Mouse (Mus musculus): ENCODE results near the gene Ccp110.

Gene Ccp110

GRCm38 (mm10) chr7:118769208-118769607, 56.9 kb downstream of the Ccp110 start:
- no peak for DNase-seq (ENCODE audit: low read depth, low spot score)

- no peak for DNase-seq (ENCODE audit: low read depth, low spot score)
These were observed 57.3 kb downstream of the Ccp110 start for GRCm38 (mm10) chr7:118769655-118770054.

DNA sequence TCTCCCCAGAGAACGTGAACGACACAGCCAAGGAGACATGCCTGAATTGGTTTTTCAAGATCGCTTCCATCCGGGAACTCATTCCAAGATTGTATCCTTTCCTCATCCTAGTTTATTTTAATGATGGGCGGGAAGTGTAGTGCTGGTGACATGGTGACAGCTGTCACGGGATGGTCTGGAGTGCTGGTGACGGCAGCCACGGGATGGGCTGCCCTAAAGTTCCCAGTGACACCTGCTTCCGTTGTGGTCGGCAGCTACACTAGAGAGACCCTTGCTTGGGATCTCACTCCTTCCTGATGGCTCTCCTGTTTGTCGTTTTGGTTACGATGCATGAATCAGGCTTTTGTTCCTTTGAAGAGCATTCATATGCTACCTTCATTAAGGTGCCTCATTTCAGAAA, 60.7 kb downstream of the Ccp110 start:
- no peak for DNase-seq (ENCODE audit: low read depth, low spot score)

- no peak for DNase-seq (ENCODE audit: low read depth, low spot score)
These were observed 63.6 kb downstream of the Ccp110 start for GRCm38 (mm10) chr7:118775991-118776390.

DNA sequence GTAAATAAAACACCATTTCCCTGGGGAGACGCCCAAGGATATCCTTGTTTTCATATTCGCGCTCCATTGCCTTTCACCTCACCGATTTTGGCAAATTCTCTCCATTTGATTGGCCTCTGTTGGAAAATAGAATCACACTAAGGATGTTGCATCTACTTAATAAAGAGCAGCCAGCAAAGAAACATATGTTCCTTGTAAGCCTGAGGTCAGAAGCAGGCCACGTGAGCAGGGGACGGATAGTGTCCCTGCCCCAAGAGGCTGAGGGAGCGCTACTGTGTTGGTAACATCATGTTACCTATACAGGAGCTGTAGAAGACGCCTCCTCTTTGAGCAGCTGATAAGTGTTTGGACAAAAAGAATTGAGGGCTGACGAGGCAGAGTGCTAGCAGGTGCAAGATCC, 64.1 kb downstream of the Ccp110 start:
- DNase-seq (ENCODE audit: low read depth, low spot score), result no peak

- no peak for DNase-seq (ENCODE audit: low read depth, low spot score)
These were observed 65.4 kb downstream of the Ccp110 start for GRCm38 (mm10) chr7:118777598-118778394.

DNA sequence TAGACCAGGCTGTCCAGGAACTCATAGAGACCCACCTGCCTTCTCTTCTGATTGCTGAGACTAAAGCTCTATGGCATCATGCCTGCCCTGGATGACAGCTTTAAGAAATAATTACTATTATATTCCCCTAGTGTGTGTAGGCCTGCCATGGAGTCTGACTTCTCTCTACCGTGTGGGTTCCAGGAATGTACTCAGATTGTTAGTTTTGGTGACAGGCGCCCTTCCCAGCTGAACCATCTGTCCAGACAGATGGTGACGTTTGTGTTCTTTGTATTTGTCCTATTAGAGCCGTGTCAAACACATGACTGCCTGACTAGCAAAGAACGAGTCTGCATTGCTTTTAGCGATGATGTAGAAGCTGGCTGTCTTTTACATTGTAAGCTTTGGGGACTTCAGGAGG, 66.2 kb downstream of the Ccp110 start:
- no peak for DNase-seq (ENCODE audit: low read depth, low spot score)

DNA sequence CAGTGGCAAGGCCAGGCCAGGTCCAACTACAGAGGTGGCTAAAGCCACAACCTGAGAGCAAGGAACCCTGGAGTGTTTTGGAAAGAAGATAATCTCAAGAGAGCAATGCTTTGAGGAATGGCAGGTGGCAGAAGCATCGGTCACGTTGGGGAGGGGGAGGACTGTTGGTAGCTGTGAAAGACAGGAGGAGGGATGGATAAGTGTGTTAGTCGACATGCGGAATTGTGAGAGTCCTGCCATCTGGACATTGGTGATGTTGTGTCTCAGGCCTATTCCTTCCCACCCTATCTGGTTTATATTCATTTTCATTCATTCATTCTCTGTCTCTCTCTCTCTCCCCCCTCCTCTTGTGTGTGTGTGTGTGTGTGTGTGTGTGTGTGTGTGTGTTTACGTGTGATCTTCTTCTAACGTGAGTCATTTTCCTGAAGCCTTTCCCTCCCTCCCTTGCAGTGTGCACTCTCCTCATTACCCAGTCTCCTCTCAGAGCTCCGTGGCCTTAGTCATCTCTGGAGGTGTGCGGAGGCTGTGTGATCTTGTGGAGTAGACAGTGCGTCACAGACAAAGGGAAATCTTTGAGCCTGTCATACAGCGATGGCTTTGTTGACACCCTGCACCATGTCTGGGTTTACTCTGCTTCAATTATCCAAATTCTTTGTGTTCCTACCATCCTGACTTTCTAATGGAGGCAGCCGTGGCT, 71.1 kb downstream of the Ccp110 start:
- DNase-seq (ENCODE audit: low read depth, low spot score), result no peak

DNA sequence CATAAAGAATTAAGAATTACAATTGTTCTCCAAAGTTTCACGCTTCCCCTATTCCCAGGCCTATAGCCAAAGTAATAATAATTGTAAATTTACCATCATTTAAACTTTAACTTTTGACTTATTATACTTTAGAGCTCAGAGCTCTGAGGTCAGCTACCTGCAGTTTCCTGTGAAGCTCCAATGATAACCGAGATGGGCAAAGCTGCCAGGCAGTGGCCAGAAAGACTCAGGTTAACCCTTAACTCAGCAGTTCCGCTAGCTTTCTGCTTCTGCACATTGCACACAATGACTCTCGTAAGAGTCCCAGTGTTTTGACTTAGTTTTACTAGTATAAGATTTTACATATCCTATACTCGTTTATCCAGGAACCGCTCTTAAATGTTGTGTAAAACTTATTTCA, 73.7 kb downstream of the Ccp110 start:
- no peak for DNase-seq (ENCODE audit: low read depth, low spot score)
